Mouse (Mus musculus) small intestine, adult 2 months (tissue): ENCODE results near the gene Limd1. TPM values are rescaled to one million over a fixed set of nuclear protein-coding genes. Genes with fewer than 3 reads are reported as not detected.

Source experiments
- H3K27ac ChIP-seq: fragments of 200-500 bp; 2 replicates; pipeline ENCODE4 v1.5.1; 2012; ENCODE audit warnings: low read depth, low read length, control low read depth, inconsistent platforms; ENCODE audit not compliant: insufficient read depth
- H3K27me3 ChIP-seq: fragments of 200-500 bp; 2 replicates; pipeline ENCODE4 v1.6.1; 2012; ENCODE audit warnings: mild to moderate bottlenecking, moderate library complexity, low read length, inconsistent platforms; ENCODE audit not compliant: control insufficient read depth, insufficient read depth
- H3K36me3 ChIP-seq: fragments of 200-500 bp; 2 replicates; pipeline ENCODE4 v1.6.1; 2012; ENCODE audit warnings: mild to moderate bottlenecking, low read length, control low read depth, inconsistent platforms; ENCODE audit not compliant: control insufficient read depth, insufficient read depth
- H3K4me1 ChIP-seq: fragments of 200-500 bp; 2 replicates; pipeline ENCODE4 v1.6.1; 2012; ENCODE audit warnings: low read length, inconsistent platforms, mixed read lengths; ENCODE audit not compliant: control insufficient read depth, insufficient read depth, insufficient read length
- H3K4me3 ChIP-seq: fragments of 200-500 bp; 2 replicates; pipeline ENCODE4 v1.5.1; 2012; ENCODE audit warnings: low read depth, mild to moderate bottlenecking, control low read depth, inconsistent platforms, low read length, moderate library complexity
- CTCF ChIP-seq: fragments of 200-500 bp; IDR thresholded peaks from 2 replicates; pipeline ENCODE4 v1.5.1; 2012; ENCODE audit warnings: low read depth, mild to moderate bottlenecking, control low read depth, inconsistent platforms, low read length, moderate library complexity, mixed read lengths; ENCODE audit not compliant: insufficient replicate concordance, insufficient read length; ENCODE audit errors: extremely low read depth
- POLR2A ChIP-seq: fragments of 200-500 bp; IDR thresholded peaks from 2 replicates; pipeline ENCODE4 v1.6.1; 2012; ENCODE audit warnings: low read depth, mild to moderate bottlenecking, control low read depth, inconsistent platforms, low read length, moderate library complexity
- WGBS: fragments of 180-500 bp; shearing (Covaris S2); methylation state at CpG from one replicate; pipeline ENCODE4 v1.1.7; 2018; 5-methylcytosine and 5-hydroxymethylcytosine counted together
- polyA plus RNA-seq: library from polyadenylated mRNA; depleted of rRNA; stranded (reverse); fragments of >200 nt; gene quantifications from 2 replicates; pipeline ENCODE4 v1.2.3, GENCODE M21; 2012

Gene Limd1
- polyA plus RNA-seq, 1 experiment, result 54.0 TPM

DNA sequence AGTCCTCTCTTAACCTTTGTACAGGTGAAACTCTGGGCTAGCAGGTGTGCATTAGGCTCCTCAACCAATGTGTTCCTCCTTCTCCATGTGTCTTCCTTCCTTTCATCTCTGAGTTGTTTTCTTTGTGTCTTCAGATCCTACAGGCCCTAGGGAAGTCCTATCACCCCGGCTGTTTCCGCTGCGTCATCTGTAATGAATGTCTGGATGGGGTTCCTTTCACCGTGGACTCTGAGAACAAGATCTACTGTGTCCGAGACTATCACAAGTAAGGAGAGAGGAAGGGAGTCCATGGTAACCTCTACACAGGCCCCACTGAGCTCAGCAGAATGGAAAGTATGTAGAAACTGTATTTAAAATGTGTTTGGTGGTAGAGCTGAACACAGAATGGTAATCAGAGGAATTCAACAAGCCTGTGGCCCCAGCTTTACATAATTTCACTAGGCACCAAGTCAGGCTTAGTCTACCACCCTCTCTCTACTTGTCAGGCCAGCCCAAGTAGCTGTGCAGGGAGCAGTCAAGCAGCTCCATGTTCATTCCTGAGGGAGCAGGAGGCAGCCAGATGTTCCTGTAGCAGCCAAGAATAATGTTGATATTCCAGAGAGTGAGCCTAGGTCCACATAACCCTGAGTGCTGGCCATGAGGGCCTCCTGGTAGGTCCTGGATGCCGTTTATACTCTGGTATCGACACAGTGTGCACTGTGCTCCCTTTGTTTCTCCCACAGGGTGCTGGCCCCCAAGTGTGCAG, 38.3 kb downstream of the Limd1 start:
- no peak for TF ChIP-seq CTCF
- no peak for TF ChIP-seq POLR2A
- Histone ChIP-seq H3K4me1 (peaks cover 4% of the 10 kb centered on the region; the same call in 1 of the 2 replicates), H3K4me3 (no peak overlapping the region), H3K36me3 (peaks cover 63% of the 10 kb centered on the region), H3K27me3 (no peaks in the 10 kb centered on the region), H3K27ac (no peak overlapping the region)
- 88% methylated on average over 7 of the region's 7 CpGs for WGBS

DNA sequence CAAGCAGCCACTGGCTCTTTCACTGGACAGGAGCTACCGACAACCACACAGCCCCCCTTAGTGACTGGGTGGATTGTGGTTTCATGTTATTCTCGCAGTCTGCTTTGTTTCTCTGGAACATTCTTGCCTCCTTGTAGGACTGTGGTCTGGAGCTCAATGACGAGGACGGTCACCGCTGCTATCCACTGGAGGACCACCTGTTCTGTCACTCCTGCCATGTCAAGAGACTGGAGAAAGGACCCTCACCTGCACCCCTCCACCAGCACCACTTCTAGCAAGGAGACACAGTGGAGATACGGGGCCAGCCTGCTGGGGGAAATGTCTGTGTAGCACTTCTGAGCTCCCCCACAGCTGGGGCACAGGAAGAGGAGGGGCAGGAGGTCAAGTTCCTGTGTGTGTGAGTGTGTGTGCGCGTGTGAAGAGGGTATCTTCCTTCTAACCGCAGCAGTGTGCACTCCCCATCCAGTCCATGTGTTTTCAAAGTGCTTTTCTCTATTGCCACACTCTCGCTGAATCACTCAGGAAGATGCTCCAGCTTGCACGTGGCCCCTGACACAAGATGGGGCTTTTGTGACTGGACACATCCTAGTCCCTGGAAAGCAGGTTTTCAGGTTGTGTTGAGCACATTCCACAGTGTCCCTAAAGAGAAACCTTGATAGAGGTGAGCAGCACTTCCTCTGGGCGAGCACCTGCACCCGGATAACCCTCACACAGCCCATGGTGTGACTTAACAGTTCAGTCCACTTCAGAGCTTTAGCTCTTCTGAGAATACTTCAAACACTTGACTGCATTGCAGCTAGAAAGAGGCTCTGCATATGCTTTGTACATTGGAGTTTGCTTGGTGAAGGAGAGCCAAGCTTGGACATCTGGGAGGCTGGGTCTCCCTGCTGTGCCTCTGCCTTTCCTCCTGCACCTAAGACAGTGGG, 40.7 kb downstream of the Limd1 start:
- Histone ChIP-seq H3K27ac (no peak overlapping the region), H3K36me3 (peaks cover 50% of the 10 kb centered on the region), H3K27me3 (no peaks in the 10 kb centered on the region), H3K4me3 (no peak overlapping the region), H3K4me1 (peaks cover 4% of the 10 kb centered on the region; the same call in 1 of the 2 replicates)
- 73% methylated on average over 13 of the region's 13 CpGs for WGBS
- no peak for TF ChIP-seq CTCF
- TF ChIP-seq POLR2A, result no peak

DNA sequence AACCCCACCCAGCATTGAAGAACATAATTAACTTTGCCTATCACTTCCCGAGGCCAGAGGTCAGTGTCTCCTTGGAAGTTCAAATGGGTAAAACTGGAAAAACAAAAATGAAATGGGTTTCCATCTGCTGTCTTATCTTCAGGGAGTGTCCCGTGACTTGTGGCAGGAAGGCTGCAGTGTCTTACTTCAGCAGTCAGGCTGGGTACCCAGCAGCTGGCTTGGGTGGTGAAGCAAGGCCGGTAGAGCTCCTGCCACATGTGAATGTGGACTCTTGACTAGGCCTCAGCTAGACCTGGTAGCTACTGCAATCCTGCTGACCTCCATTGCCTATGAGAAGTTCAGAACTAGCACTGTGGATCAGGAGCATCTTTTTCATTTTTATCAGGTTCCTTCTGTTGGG, 42.2 kb downstream of the Limd1 start:
- WGBS, result 26% methylated on average over 3 of the region's 3 CpGs
- TF ChIP-seq CTCF (no peak), POLR2A (no peak)
- H3K27me3 ChIP-seq, result no peaks in the 10 kb centered on the region
- H3K4me1 ChIP-seq, result peaks cover 4% of the 10 kb centered on the region; the same call in 1 of the 2 replicates
- H3K27ac ChIP-seq, result peak overlapping the region; percentile 24; the same call in 1 of the 2 replicates
- no peak overlapping the region for H3K4me3 ChIP-seq
- peaks cover 46% of the 10 kb centered on the region for H3K36me3 ChIP-seq

DNA sequence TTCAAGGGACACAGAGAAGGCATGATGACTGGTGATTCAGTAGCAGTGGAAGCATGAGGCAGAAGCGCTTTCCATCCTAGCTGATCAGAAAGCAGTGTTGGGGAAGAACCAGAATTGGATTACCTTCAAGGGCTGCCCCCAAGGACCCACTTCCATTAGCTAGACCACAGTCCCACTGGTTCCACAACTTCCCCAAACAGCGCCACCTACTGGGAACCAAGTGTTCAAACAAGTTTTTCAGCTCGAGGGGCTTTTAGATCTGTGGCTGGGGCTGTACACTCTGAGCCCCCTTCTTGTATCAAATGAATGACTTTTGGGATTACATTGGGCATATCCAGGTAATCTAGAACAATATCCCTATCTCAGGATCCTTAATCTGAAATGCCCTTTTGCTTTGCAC, 45.2 kb downstream of the Limd1 start:
- H3K4me1 ChIP-seq, result peaks cover 4% of the 10 kb centered on the region; the same call in 1 of the 2 replicates
- no peak overlapping the region for H3K27ac ChIP-seq
- peaks cover 23% of the 10 kb centered on the region for H3K36me3 ChIP-seq
- no peak overlapping the region for H3K4me3 ChIP-seq
- TF ChIP-seq POLR2A, result no peak
- peak; percentile 80; the same call in 1 of the 2 replicates for TF ChIP-seq CTCF
- 36% methylated on average over 3 of the region's 3 CpGs for WGBS
- no peaks in the 10 kb centered on the region for H3K27me3 ChIP-seq

DNA sequence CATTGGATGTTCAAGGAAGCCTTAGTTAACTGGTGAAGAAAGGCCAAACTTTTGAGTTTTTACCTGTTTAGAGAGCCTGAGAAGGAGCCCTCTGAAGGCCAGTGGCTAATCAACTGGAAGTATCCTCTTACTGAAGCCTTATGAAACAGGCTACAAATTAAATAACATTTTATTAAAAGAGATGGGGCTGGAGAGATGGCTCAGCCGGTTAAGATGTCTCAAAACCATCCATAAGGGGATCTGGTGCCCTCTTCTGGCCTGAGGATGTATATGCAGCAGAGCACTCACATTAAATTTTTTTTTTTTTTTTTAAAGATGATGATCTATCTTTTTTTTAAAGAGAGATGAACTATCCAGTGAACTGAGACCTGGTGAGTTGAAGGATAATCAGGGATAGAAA, 46.6 kb downstream of the Limd1 start:
- H3K4me1 ChIP-seq, result peaks cover 2% of the 10 kb centered on the region; the same call in 1 of the 2 replicates
- H3K27me3 ChIP-seq, result no peaks in the 10 kb centered on the region
- WGBS, result 0% methylated on average over 1 of the region's 1 CpGs

DNA sequence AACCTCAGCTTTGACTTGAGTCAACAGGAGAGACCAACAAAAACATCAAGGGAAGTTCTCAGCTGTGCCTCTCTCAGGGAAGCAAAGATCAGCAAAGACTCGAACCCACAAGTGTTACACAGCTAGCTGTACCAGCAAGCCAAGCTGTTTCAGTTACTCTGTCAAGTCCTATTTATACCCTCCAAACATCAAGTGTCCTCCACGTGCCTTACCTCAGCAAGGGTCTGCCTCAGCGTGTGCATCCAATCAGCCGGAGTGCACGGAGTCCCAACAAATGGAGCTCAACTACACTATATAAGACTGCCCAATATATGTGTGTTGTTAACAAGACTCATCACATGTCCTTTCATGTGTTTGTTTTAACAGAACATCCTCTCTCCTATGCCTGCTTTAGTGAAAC, 48.0 kb downstream of the Limd1 start:
- no peaks in the 10 kb centered on the region for H3K27me3 ChIP-seq
- 82% methylated on average over 5 of the region's 5 CpGs for WGBS
- H3K36me3 ChIP-seq, result 0 out of 2 replicates have a peak, but pooled peaks cover 5% of the 10 kb centered on the region
- H3K4me3 ChIP-seq, result no peak overlapping the region
- no peak for TF ChIP-seq CTCF
- no peak for TF ChIP-seq POLR2A
- H3K4me1 ChIP-seq, result no peaks in the 10 kb centered on the region; the same call in 1 of the 2 replicates
- no peak overlapping the region for H3K27ac ChIP-seq

More for the DNA sequence above, 46.6 kb downstream of the Limd1 start:
- Histone ChIP-seq H3K27ac (no peak overlapping the region), H3K36me3 (peaks cover 10% of the 10 kb centered on the region; the same call in 1 of the 2 replicates), H3K4me3 (no peak overlapping the region)
- TF ChIP-seq CTCF (no peak), POLR2A (no peak)
